Mouse (Mus musculus) c-Kit-positive CD71-positive TER-119-positive erythroid progenitor cells, embryonic 14.5 days (primary cell): ENCODE measurements around the gene Tspan4.
A peak's percentile ranks its signal among the peaks of the same experiment; 100 is the strongest.

ENCODE experiments used
- DNase-seq: peaks from one replicate; pipeline ENCODE4 v3.0.0-alpha.2; 2013; ENCODE audit warnings: low spot score

Tspan4 gene

GRCm38 (mm10) chr7:141475011-141475804, at the start of gene Tspan4, which contains the start of gene Polr2l:
Gene Tspan4, plus strand, starts transcription at chr7:141475240.
Gene Polr2l, minus strand, starts transcription at chr7:141475132.
- peak; percentile 85 for DNase-seq

- no peak for DNase-seq
These were observed 47.9 kb upstream of the Tspan4 start for GRCm38 (mm10) chr7:141426948-141427730.

- no peak for DNase-seq
These were observed 46.3 kb upstream of the Tspan4 start for GRCm38 (mm10) chr7:141428701-141429100.

- DNase-seq, result no peak
These were observed 45.7 kb upstream of the Tspan4 start, which contains the start of gene Cend1 for GRCm38 (mm10) chr7:141429310-141429709. Gene Cend1, minus strand, starts transcription at chr7:141429491.

GRCm38 (mm10) chr7:141429840-141430584, 45.0 kb upstream of the Tspan4 start:
- DNase-seq, result no peak

- DNase-seq, result no peak
These were observed 44.3 kb upstream of the Tspan4 start for GRCm38 (mm10) chr7:141430585-141431240.

- no peak for DNase-seq
These were observed 43.4 kb upstream of the Tspan4 start for GRCm38 (mm10) chr7:141431434-141432185.

GRCm38 (mm10) chr7:141432186-141432611, 42.8 kb upstream of the Tspan4 start:
- no peak for DNase-seq

GRCm38 (mm10) chr7:141432741-141433516, 42.1 kb upstream of the Tspan4 start:
- no peak for DNase-seq

- DNase-seq, result no peak
These were observed 41.3 kb upstream of the Tspan4 start for GRCm38 (mm10) chr7:141433517-141434400.

GRCm38 (mm10) chr7:141434464-141434863, 40.6 kb upstream of the Tspan4 start:
- no peak for DNase-seq

GRCm38 (mm10) chr7:141435129-141435855, 39.7 kb upstream of the Tspan4 start:
- peak; percentile 80 for DNase-seq

GRCm38 (mm10) chr7:141435856-141436522, 39.1 kb upstream of the Tspan4 start:
- DNase-seq, result no peak

- no peak for DNase-seq
These were observed 38.5 kb upstream of the Tspan4 start for GRCm38 (mm10) chr7:141436523-141436892.

- DNase-seq, result peak; percentile 75
These were observed 37.6 kb upstream of the Tspan4 start, which contains the start of gene Slc25a22 for GRCm38 (mm10) chr7:141437178-141438120. Gene Slc25a22, minus strand, starts transcription at chr7:141437892.

- no peak for DNase-seq
These were observed 36.7 kb upstream of the Tspan4 start for GRCm38 (mm10) chr7:141438201-141438968.
